Mouse (Mus musculus): ENCODE measurements around the gene Minpp1. TPM values are rescaled to one million over a fixed set of nuclear protein-coding genes. Genes with fewer than 3 reads are reported as not detected.

Gene Minpp1
- polyA plus RNA-seq, 1 experiment from 2014 or later: 67.6 TPM

DNA sequence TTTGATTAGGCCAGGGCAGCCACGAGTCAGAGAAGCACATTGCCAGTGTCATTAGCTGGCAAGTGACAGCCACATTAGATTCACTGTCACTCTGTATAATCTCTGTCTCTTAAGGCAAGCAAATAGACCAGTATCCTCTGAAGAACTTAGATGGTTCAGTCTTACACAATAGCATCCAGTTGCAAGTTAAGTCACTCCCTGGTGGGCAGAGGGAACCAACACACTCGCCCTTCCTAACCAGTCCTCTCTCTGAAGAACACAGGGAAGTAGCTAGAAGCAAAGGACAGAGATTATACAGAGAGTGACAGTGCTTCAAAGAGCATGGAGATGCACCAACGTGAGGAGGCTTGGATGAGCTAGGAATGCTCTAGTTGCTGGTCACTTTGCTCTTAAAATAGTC lies 67.7 kb downstream of the Minpp1 start:
- H3K27ac ChIP-seq (ENCODE audit: low read depth): no peak overlapping the region
- DNase-seq: no peak
- H3K27me3 ChIP-seq (ENCODE audit: insufficient read depth, low read length): no peaks in the 10 kb centered on the region
- 73% methylated on average over 3 of the region's 3 CpGs for WGBS
- no peak for ATAC-seq (ENCODE audit: insufficient read depth)
- no peaks in the 10 kb centered on the region for H3K4me1 ChIP-seq (ENCODE audit: insufficient read depth)
- no peaks in the 10 kb centered on the region for H3K36me3 ChIP-seq (ENCODE audit: insufficient read depth)
- H3K9ac ChIP-seq: no peak overlapping the region
- no peaks in the 10 kb centered on the region for H3K9me3 ChIP-seq (ENCODE audit: low read depth, low read length)
- no peak overlapping the region for H3K4me3 ChIP-seq (ENCODE audit: low read depth, low read length)
- TF ChIP-seq CTCF (IDR thresholded peaks at IDR 0.05; ENCODE audit: low read depth): no peak
- no peak overlapping the region for H3K4me2 ChIP-seq

DNA sequence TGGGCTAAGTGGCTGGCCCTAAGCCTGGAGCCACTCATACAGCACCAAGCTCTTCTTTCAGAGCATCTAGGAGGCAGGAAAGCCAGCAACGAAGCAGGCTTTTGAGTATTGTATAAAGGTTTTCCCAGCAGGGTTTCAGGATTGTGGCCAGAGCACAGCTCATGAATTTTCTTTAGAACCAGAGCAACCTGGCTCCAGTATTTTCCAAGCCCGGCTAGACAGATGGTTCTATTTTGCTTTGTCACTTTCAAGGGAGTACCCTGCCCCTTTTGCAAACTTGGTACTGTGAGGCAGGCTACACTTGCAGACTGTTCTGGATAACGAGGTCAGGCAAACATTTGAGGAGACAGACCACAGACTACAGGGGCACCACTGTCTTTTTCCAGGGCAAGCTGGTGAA lies 69.7 kb downstream of the Minpp1 start:
- DNase-seq: no peak
- Histone ChIP-seq H3K27ac (ENCODE audit: low read depth) (no peak overlapping the region), H3K4me3 (ENCODE audit: low read depth, low read length) (no peak overlapping the region), H3K4me1 (ENCODE audit: insufficient read depth) (no peaks in the 10 kb centered on the region), H3K4me2 (no peak overlapping the region), H3K9me3 (ENCODE audit: low read depth, low read length) (no peaks in the 10 kb centered on the region), H3K9ac (no peak overlapping the region), H3K36me3 (ENCODE audit: insufficient read depth) (no peaks in the 10 kb centered on the region), H3K27me3 (ENCODE audit: insufficient read depth, low read length) (no peaks in the 10 kb centered on the region)
- no peak for TF ChIP-seq CTCF (IDR thresholded peaks at IDR 0.05; ENCODE audit: low read depth)
- WGBS: 40% methylated on average over 3 of the region's 3 CpGs
- no peak for ATAC-seq (ENCODE audit: insufficient read depth)

Other genes with a start within 250 kb of the Minpp1 start
- gene Sgms1, start 96.1 kb upstream of the Minpp1 start, polyA plus RNA-seq (2014; fragmentation: Nextera tagmentation; extraction: Ambion mirVana): 49.7 and 50.2 TPM in 2 replicates
- 133 and 163 TPM in 2 replicates for gene Rpl9-ps6, start 19.2 kb upstream of the Minpp1 start, polyA plus RNA-seq (2014; fragmentation: Nextera tagmentation; extraction: Ambion mirVana)
- 3.4 and 3.7 TPM in 2 replicates for gene Papss2, start 110.0 kb downstream of the Minpp1 start, polyA plus RNA-seq (2014; fragmentation: Nextera tagmentation; extraction: Ambion mirVana)

Measured in lung, embryonic 14.5 days (tissue).